Mouse (Mus musculus): ENCODE measurements around the gene Rest. TPM values are rescaled to one million over a fixed set of nuclear protein-coding genes. Genes with fewer than 3 reads are reported as not detected.

The Rest gene
- polyA plus RNA-seq, 1 experiment from 2014 or later: 65.0 TPM

- Histone ChIP-seq H3K9ac (replicated peaks) (peak overlapping the region; percentile 98), H3K27me3 (no peaks in the 10 kb centered on the region), H3K4me1 (replicated peaks) (peaks cover 15% of the 10 kb centered on the region; the same call in 1 of the 2 replicates), H3K4me3 (replicated peaks) (peak overlapping the region; percentile 99), H3K36me3 (peaks cover 28% of the 10 kb centered on the region), H3K4me2 (peak overlapping the region; percentile 61), H3K27ac (peak overlapping the region; percentile 99), H3K9me3 (no peaks in the 10 kb centered on the region)
- ATAC-seq (ENCODE audit: insufficient number of reproducible peaks, insufficient read depth, low FRiP score, low TSS enrichment, low read depth): peak; percentile 83
- WGBS: under 1% methylated on average over 43 of the region's 53 CpGs
These were observed 377 bp downstream of the Rest start for GRCm38 (mm10) chr5:77265671-77266065.

- peak; percentile 64 for ATAC-seq (ENCODE audit: insufficient number of reproducible peaks, insufficient read depth, low FRiP score, low TSS enrichment, low read depth)
- peak overlapping the region; percentile 99 for H3K27ac ChIP-seq
- under 1% methylated on average over 76 of the region's 87 CpGs for WGBS
These were observed 985 bp downstream of the Rest start for GRCm38 (mm10) chr5:77266066-77266885.

GRCm38 (mm10) chr5:77266886-77267401, 1.7 kb downstream of the Rest start:
- Histone ChIP-seq H3K4me3 (replicated peaks) (peak overlapping the region; percentile 99), H3K9ac (replicated peaks) (peak overlapping the region; percentile 98), H3K9me3 (no peaks in the 10 kb centered on the region), H3K27me3 (no peaks in the 10 kb centered on the region), H3K4me1 (replicated peaks) (peaks cover 19% of the 10 kb centered on the region; the same call in 1 of the 2 replicates), H3K4me2 (peak overlapping the region; percentile 61), H3K27ac (peak overlapping the region; percentile 99), H3K36me3 (peaks cover 41% of the 10 kb centered on the region)
- 3% methylated on average over 11 of the region's 11 CpGs for WGBS
- no peak for ATAC-seq (ENCODE audit: insufficient number of reproducible peaks, insufficient read depth, low FRiP score, low TSS enrichment, low read depth)

More at GRCm38 (mm10) chr5:77266066-77266885, 985 bp downstream of the Rest start:
- Histone ChIP-seq H3K36me3 (peaks cover 34% of the 10 kb centered on the region), H3K4me1 (replicated peaks) (peaks cover 19% of the 10 kb centered on the region; the same call in 1 of the 2 replicates), H3K4me2 (peak overlapping the region; percentile 61), H3K4me3 (replicated peaks) (peak overlapping the region; percentile 99), H3K9ac (replicated peaks) (peak overlapping the region; percentile 98), H3K9me3 (no peaks in the 10 kb centered on the region), H3K27me3 (no peaks in the 10 kb centered on the region)

GRCm38 (mm10) chr5:77267441-77267840, 2.1 kb downstream of the Rest start:
- Histone ChIP-seq H3K27me3 (no peaks in the 10 kb centered on the region), H3K4me1 (replicated peaks) (peaks cover 19% of the 10 kb centered on the region; the same call in 1 of the 2 replicates), H3K4me3 (replicated peaks) (peak overlapping the region; percentile 99), H3K4me2 (peak overlapping the region; percentile 61), H3K27ac (peak overlapping the region; percentile 99; the same call in 1 of the 2 replicates), H3K9ac (replicated peaks) (no peak overlapping the region), H3K36me3 (peaks cover 46% of the 10 kb centered on the region), H3K9me3 (no peaks in the 10 kb centered on the region)
- WGBS: 71% methylated on average over 4 of the region's 4 CpGs
- ATAC-seq (ENCODE audit: insufficient number of reproducible peaks, insufficient read depth, low FRiP score, low TSS enrichment, low read depth): no peak

GRCm38 (mm10) chr5:77267957-77268624, 2.8 kb downstream of the Rest start:
- Histone ChIP-seq H3K9me3 (no peaks in the 10 kb centered on the region), H3K4me1 (replicated peaks) (peaks cover 19% of the 10 kb centered on the region; the same call in 1 of the 2 replicates), H3K27ac (no peak overlapping the region), H3K4me3 (replicated peaks) (no peak overlapping the region), H3K9ac (replicated peaks) (no peak overlapping the region), H3K36me3 (peaks cover 52% of the 10 kb centered on the region), H3K4me2 (peak overlapping the region; percentile 61), H3K27me3 (no peaks in the 10 kb centered on the region)
- WGBS: 93% methylated on average over 30 of the region's 30 CpGs
- ATAC-seq (ENCODE audit: insufficient number of reproducible peaks, insufficient read depth, low FRiP score, low TSS enrichment, low read depth): no peak

GRCm38 (mm10) chr5:77269399-77269798, 4.1 kb downstream of the Rest start:
- Histone ChIP-seq H3K9ac (replicated peaks) (no peak overlapping the region), H3K36me3 (peaks cover 65% of the 10 kb centered on the region), H3K4me3 (replicated peaks) (no peak overlapping the region), H3K27ac (no peak overlapping the region), H3K4me2 (no peak overlapping the region), H3K9me3 (no peaks in the 10 kb centered on the region), H3K27me3 (no peaks in the 10 kb centered on the region), H3K4me1 (replicated peaks) (peaks cover 19% of the 10 kb centered on the region; the same call in 1 of the 2 replicates)
- 73% methylated on average over 8 of the region's 8 CpGs for WGBS
- no peak for ATAC-seq (ENCODE audit: insufficient number of reproducible peaks, insufficient read depth, low FRiP score, low TSS enrichment, low read depth)

GRCm38 (mm10) chr5:77273151-77273550, 7.9 kb downstream of the Rest start:
- H3K4me2 ChIP-seq: no peak overlapping the region
- no peaks in the 10 kb centered on the region for H3K27me3 ChIP-seq
- H3K36me3 ChIP-seq: peaks cover 99% of the 10 kb centered on the region
- H3K4me1 ChIP-seq (replicated peaks): peaks cover 12% of the 10 kb centered on the region; the same call in 1 of the 2 replicates
- H3K9ac ChIP-seq (replicated peaks): no peak overlapping the region
- H3K9me3 ChIP-seq: no peaks in the 10 kb centered on the region
- ATAC-seq (ENCODE audit: insufficient number of reproducible peaks, insufficient read depth, low FRiP score, low TSS enrichment, low read depth): no peak
- H3K27ac ChIP-seq: no peak overlapping the region
- no peak overlapping the region for H3K4me3 ChIP-seq (replicated peaks)
- WGBS: 68% methylated on average over 7 of the region's 7 CpGs

- WGBS: 89% methylated on average over 5 of the region's 5 CpGs
- no peak for ATAC-seq (ENCODE audit: insufficient number of reproducible peaks, insufficient read depth, low FRiP score, low TSS enrichment, low read depth)
- no peak overlapping the region for H3K27ac ChIP-seq
- H3K9ac ChIP-seq (replicated peaks): no peak overlapping the region
- H3K4me2 ChIP-seq: no peak overlapping the region
- 0 out of 2 replicates have a peak, but pooled peaks cover under 1% of the 10 kb centered on the region for H3K4me1 ChIP-seq (replicated peaks)
- no peaks in the 10 kb centered on the region for H3K9me3 ChIP-seq
- H3K27me3 ChIP-seq: no peaks in the 10 kb centered on the region
- H3K36me3 ChIP-seq: peaks cover 99% of the 10 kb centered on the region
- no peak overlapping the region for H3K4me3 ChIP-seq (replicated peaks)
These were observed 10.7 kb downstream of the Rest start for GRCm38 (mm10) chr5:77275950-77276349.

GRCm38 (mm10) chr5:77277204-77277603, 11.9 kb downstream of the Rest start:
- H3K27me3 ChIP-seq: no peaks in the 10 kb centered on the region
- H3K4me3 ChIP-seq (replicated peaks): no peak overlapping the region
- no peaks in the 10 kb centered on the region for H3K9me3 ChIP-seq
- no peak for ATAC-seq (ENCODE audit: insufficient number of reproducible peaks, insufficient read depth, low FRiP score, low TSS enrichment, low read depth)
- H3K4me1 ChIP-seq (replicated peaks): no peaks in the 10 kb centered on the region
- H3K9ac ChIP-seq (replicated peaks): no peak overlapping the region
- 94% methylated on average over 6 of the region's 6 CpGs for WGBS
- H3K4me2 ChIP-seq: no peak overlapping the region
- H3K27ac ChIP-seq: no peak overlapping the region
- peaks cover 99% of the 10 kb centered on the region for H3K36me3 ChIP-seq

GRCm38 (mm10) chr5:77281518-77282174, 16.4 kb downstream of the Rest start:
- Histone ChIP-seq H3K4me1 (replicated peaks) (no peaks in the 10 kb centered on the region), H3K36me3 (peaks cover 89% of the 10 kb centered on the region), H3K27me3 (no peaks in the 10 kb centered on the region), H3K4me3 (replicated peaks) (no peak overlapping the region), H3K27ac (no peak overlapping the region), H3K9me3 (no peaks in the 10 kb centered on the region), H3K9ac (replicated peaks) (no peak overlapping the region), H3K4me2 (no peak overlapping the region)
- WGBS: 89% methylated on average over 20 of the region's 20 CpGs
- no peak; the same call in 1 of the 2 replicates for ATAC-seq (ENCODE audit: insufficient number of reproducible peaks, insufficient read depth, low FRiP score, low TSS enrichment, low read depth)

Measured in limb, embryonic 12.5 days (tissue).